Mouse (Mus musculus): Measurements from ENCODE around the gene Tmbim7.

The Tmbim7 gene

DNA sequence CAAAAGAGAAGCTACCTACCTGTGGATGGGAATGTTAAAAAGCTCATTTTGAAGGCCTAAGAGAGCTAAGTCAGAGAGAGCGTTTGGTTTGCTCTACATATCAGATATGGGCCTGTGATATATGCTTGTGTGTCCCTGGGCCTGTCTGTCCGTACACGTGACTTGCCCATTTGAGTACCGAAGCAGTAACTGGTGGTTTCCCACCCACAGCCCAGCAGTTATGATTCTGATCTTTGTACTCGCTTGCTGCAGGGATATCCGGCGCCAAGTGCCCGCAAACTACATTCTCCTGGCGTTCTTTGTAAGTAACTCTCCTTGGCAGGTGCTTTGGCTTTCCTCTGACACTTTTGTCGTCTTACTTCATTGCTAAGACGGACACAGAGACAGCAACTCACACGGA lies 15.6 kb downstream of the Tmbim7 start:
- no peak for DNase-seq (ENCODE audit: low spot score)

DNA sequence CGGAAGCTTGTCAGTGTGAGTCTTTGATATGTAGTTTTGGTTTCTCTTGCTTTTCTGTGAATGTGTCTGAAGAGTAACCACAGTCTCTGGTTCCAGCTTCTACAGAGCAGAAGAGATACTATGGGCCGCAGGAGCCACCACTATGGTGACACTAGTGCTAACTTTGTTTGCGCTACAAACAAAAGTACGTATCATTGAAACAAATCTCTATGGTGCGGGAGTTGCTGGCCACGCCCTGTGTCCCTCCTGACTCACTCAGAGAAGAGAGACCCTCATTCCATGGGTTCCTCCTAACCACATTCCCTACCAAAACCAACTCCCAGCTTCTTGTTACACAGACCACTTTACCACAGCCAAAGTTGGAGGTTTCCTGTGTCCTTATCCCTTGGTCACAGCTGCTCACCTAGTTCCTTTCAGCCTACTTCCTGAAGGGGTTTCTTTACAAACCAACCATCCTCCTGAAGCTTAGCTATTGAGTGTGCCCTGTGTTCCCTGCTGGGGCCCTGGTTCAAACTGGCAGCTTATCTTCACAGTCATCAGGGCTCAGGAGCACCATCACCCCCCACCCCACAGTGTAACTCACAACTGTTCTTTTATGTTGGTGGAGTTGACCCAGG lies 19.1 kb downstream of the Tmbim7 start:
- no peak for DNase-seq (ENCODE audit: low spot score)

GRCm38 (mm10) chr5:3688298-3688697 lies 37.3 kb downstream of the Tmbim7 start:
- DNase-seq (ENCODE audit: low spot score) = no peak

- no peak for DNase-seq (ENCODE audit: low spot score)
Measured at GRCm38 (mm10) chr5:3691283-3691682, 40.3 kb downstream of the Tmbim7 start.

GRCm38 (mm10) chr5:3692956-3693355 lies 42.0 kb downstream of the Tmbim7 start:
- DNase-seq (ENCODE audit: low spot score) = no peak

- DNase-seq (ENCODE audit: low spot score) = no peak
Measured at GRCm38 (mm10) chr5:3695191-3695590, 44.2 kb downstream of the Tmbim7 start.

DNA sequence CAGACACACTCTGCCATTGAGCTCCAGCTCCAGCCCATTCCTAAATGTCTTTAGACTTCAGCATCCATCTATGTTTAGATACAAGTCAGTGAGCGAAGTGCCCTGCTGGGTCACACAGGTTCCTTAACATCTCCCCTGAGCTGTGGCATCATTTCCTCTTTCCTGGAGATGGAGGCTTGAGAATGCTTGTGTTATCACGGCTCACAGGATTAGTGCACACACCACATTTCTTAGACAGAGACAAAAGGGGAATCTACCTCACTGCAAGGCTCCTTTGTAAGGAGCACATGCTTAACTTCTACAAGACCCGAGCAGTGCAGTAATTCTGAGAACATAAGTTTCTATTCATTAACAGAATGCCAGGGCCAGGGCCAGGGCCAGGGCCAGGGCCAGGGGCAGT lies 45.0 kb downstream of the Tmbim7 start:
- DNase-seq (ENCODE audit: low spot score) = no peak

DNA sequence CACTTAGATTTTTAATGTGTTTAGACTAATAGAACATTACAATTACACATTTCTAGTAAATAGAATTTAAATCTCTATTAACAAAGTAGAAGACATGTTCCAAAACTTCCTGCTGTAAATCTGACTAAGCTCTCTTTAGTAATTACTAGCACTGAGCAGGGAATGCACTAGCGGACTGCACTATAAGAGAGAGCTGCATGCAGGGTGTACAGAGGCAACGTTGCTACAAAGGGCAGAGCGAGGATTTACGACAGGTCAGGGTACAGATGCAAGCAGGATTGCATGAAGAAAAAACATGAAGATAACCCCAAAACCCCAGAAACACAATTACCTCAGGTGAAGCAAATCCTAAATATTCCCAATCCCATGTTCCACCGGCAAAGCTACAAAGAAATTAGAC lies 49.0 kb downstream of the Tmbim7 start:
- no peak for DNase-seq (ENCODE audit: low spot score)

- DNase-seq (ENCODE audit: low spot score) = no peak
Measured at GRCm38 (mm10) chr5:3702180-3702579, 51.2 kb downstream of the Tmbim7 start.

GRCm38 (mm10) chr5:3715800-3716199 lies 64.8 kb downstream of the Tmbim7 start:
- DNase-seq (ENCODE audit: low spot score) = no peak

DNA sequence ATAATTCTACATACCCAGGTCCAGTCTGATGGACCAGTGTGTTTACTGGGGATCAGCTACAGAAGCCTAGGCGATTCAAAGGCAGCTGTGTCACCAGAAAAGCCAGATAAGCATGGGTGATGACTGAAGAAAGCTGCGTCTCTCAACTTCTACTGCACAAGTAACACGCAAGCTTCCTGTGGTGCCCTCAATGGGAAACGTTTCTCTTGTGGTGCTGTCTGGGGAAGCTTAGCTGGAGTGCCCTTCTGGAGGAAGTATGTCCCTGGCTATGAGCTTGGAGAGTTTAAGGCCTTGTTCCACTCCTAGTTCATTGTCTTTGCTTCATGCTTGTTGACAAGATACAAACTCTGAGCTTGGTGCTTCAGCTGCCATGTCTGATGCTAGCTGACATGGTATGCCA lies 68.4 kb downstream of the Tmbim7 start:
- DNase-seq (ENCODE audit: low spot score) = no peak

DNA sequence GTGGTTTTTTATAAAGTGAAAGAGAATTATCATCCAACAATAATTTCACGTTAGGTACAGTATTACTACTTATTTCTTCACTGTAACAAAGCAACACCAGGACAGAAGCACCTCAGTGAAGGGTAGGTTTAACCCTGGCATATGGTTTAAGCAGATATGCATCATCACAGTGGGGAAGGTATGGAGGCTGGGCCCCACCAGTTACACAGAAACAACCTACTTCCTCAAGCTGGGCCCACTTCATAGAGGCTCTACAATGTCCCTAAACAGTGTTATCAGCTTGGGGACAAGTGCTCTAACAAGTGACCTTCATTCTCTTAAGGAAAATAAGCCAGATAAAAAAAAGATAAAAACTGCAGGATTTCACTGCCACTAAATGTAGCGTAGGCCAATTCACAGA lies 71.9 kb downstream of the Tmbim7 start:
- no peak for DNase-seq (ENCODE audit: low spot score)

GRCm38 (mm10) chr5:3723415-3723814 lies 72.4 kb downstream of the Tmbim7 start:
- no peak for DNase-seq (ENCODE audit: low spot score)

- no peak for DNase-seq (ENCODE audit: low spot score)
Measured at GRCm38 (mm10) chr5:3725491-3725890, 74.5 kb downstream of the Tmbim7 start.

DNA sequence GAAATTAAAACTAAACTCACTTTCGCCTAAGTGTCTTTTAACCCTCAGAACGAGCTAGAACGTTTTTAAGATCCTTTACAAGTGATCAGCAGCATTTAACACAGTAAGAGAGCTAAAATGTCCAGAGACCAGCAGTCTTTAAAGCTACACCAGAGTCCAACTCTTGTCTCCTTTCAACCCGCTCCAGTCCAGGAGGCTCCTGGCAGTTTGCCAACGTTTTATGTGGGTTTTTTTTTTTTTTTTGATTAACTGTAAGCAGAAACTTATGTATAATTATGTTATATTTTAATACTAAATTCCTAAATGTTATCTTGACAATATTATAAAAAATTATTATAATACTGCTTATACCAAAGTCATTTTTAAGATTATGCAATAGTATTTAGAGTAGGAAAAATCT lies 77.8 kb downstream of the Tmbim7 start:
- DNase-seq (ENCODE audit: low spot score) = no peak
